Mouse (Mus musculus) testis, postnatal 10 days (tissue): ENCODE data around the gene C730034F03Rik.

Experiments used
- DNase-seq: peaks from one replicate; pipeline ENCODE4 v3.0.0; 2021; ENCODE audit warnings: low spot score

C730034F03Rik gene

GRCm38 (mm10) chr15:89432946-89433345, 3.6 kb downstream of the C730034F03Rik start:
- DNase-seq, result no peak

- no peak for DNase-seq
These were observed 4.7 kb downstream of the C730034F03Rik start for GRCm38 (mm10) chr15:89434136-89434535.

- DNase-seq, result no peak
These were observed 6.5 kb downstream of the C730034F03Rik start for GRCm38 (mm10) chr15:89435878-89436277.

- DNase-seq, result no peak
These were observed 13.2 kb downstream of the C730034F03Rik start for GRCm38 (mm10) chr15:89442486-89443070.

GRCm38 (mm10) chr15:89452906-89453864, 23.8 kb downstream of the C730034F03Rik start:
- DNase-seq, result peak; percentile 85

GRCm38 (mm10) chr15:89453865-89454478, 24.6 kb downstream of the C730034F03Rik start, which contains the start of gene Mapk8ip2:
Mapk8ip2 (plus strand) TSS chr15:89453913.
- DNase-seq, result no peak

- DNase-seq, result no peak
These were observed 25.5 kb downstream of the C730034F03Rik start for GRCm38 (mm10) chr15:89454857-89455256.

- peak; percentile 30 for DNase-seq
These were observed 26.3 kb downstream of the C730034F03Rik start for GRCm38 (mm10) chr15:89455642-89456041.

GRCm38 (mm10) chr15:89458942-89459341, 29.6 kb downstream of the C730034F03Rik start:
- no peak for DNase-seq

- DNase-seq, result no peak
These were observed 30.4 kb downstream of the C730034F03Rik start for GRCm38 (mm10) chr15:89459821-89460220.

- no peak for DNase-seq
These were observed 30.9 kb downstream of the C730034F03Rik start for GRCm38 (mm10) chr15:89460298-89460697.

- no peak for DNase-seq
These were observed 31.9 kb downstream of the C730034F03Rik start for GRCm38 (mm10) chr15:89461321-89461720.

- no peak for DNase-seq
These were observed 32.8 kb downstream of the C730034F03Rik start for GRCm38 (mm10) chr15:89462176-89462575.

GRCm38 (mm10) chr15:89463334-89464235, 34.2 kb downstream of the C730034F03Rik start:
- no peak for DNase-seq

- DNase-seq, result no peak
These were observed 35.7 kb downstream of the C730034F03Rik start for GRCm38 (mm10) chr15:89465052-89465451.

GRCm38 (mm10) chr15:89468577-89468976, 39.2 kb downstream of the C730034F03Rik start:
- no peak for DNase-seq

GRCm38 (mm10) chr15:89471476-89471875, 42.1 kb downstream of the C730034F03Rik start:
- no peak for DNase-seq

GRCm38 (mm10) chr15:89473370-89473769, 44.0 kb downstream of the C730034F03Rik start:
- DNase-seq, result peak; percentile 54

GRCm38 (mm10) chr15:89473921-89474320, 44.5 kb downstream of the C730034F03Rik start:
- DNase-seq, result no peak

- DNase-seq, result peak; percentile 62
These were observed 45.4 kb downstream of the C730034F03Rik start for GRCm38 (mm10) chr15:89474596-89475292.

- no peak for DNase-seq
These were observed 45.9 kb downstream of the C730034F03Rik start for GRCm38 (mm10) chr15:89475293-89475600.
